In genomic region chr5:101591236-101591635, GRCm38 (mm10) we compare ENCODE assay signal across 18 mouse cellular contexts.
A peak's percentile ranks its signal among the peaks of the same experiment; 100 is the strongest.
DNase-seq lines count a peak whose midpoint lies in the region; ATAC-seq and TF ChIP-seq lines count a peak whose summit lies in the region.
"Had no signal": no experiment of that assay in that cellular context is flagged by ENCODE, and none has a peak within 500 bp of the region (broad histone marks: within the 10 kb centered on the region; RNA-seq: fewer than 3 reads in every experiment).

No protein-coding gene starts in this region.

- no peak overlapping the region for H3K27ac ChIP-seq in hindbrain, embryonic 12.5 days
- no peak overlapping the region for H3K27ac ChIP-seq in hindbrain, embryonic 16.5 days (ENCODE audit: low read depth, low read length)
- H3K27ac ChIP-seq in neural tube, embryonic 14.5 days (ENCODE audit: low read depth, low read length) = no peak overlapping the region
- no peak overlapping the region for H3K27ac ChIP-seq in gastrocnemius, adult 2 months
- H3K27ac ChIP-seq: embryonic facial prominence, embryonic 13.5 days; forebrain, embryonic 12.5 days; hindbrain, embryonic 15.5 days had no signal

- no peaks in the 10 kb centered on the region for H3K9me3 ChIP-seq in hindbrain, embryonic 12.5 days (replicated peaks)
- H3K9me3 ChIP-seq in hindbrain, embryonic 16.5 days (ENCODE audit: control insufficient read depth, low read length) = no peaks in the 10 kb centered on the region
- no peaks in the 10 kb centered on the region for H3K9me3 ChIP-seq in neural tube, embryonic 14.5 days (ENCODE audit: control insufficient read depth, low read length)
- H3K9me3 ChIP-seq: embryonic facial prominence, embryonic 13.5 days; forebrain, embryonic 12.5 days; heart, embryonic 12.5 days; hindbrain, embryonic 15.5 days had no signal

- peak; percentile 15; the same call in 1 of the 2 replicates for ATAC-seq in hindbrain, embryonic 12.5 days (ENCODE audit: low FRiP score)
- ATAC-seq in hindbrain, embryonic 16.5 days = no peak
- 0 out of 2 replicates have a peak, but pooled peaks have one; percentile 14 for ATAC-seq in neural tube, embryonic 14.5 days (ENCODE audit: low read depth)
- ATAC-seq: activated CD4-positive, CD25-positive, alpha-beta regulatory T cell, adult 4 months; Patski had no signal

- H3K36me3 ChIP-seq in hindbrain, embryonic 12.5 days = no peaks in the 10 kb centered on the region
- no peaks in the 10 kb centered on the region for H3K36me3 ChIP-seq in hindbrain, embryonic 16.5 days (ENCODE audit: control insufficient read depth, insufficient read depth, low read length)
- no peaks in the 10 kb centered on the region for H3K36me3 ChIP-seq in neural tube, embryonic 14.5 days (ENCODE audit: control insufficient read depth, insufficient read depth, low read length)
- H3K36me3 ChIP-seq: embryonic facial prominence, embryonic 13.5 days; forebrain, embryonic 12.5 days; heart, embryonic 12.5 days; hindbrain, embryonic 15.5 days had no signal

- H3K4me2 ChIP-seq in hindbrain, embryonic 12.5 days (replicated peaks) = no peak overlapping the region
- no peak overlapping the region for H3K4me2 ChIP-seq in hindbrain, embryonic 16.5 days (ENCODE audit: low read length)
- H3K4me2 ChIP-seq in neural tube, embryonic 14.5 days (ENCODE audit: low read depth, low read length) = no peak overlapping the region
- H3K4me2 ChIP-seq: embryonic facial prominence, embryonic 13.5 days; forebrain, embryonic 12.5 days; heart, embryonic 12.5 days; hindbrain, embryonic 15.5 days had no signal

- H3K27me3 ChIP-seq in hindbrain, embryonic 12.5 days = peaks cover 43% of the 10 kb centered on the region
- peaks cover 10% of the 10 kb centered on the region; the same call in 1 of the 2 replicates for H3K27me3 ChIP-seq in hindbrain, embryonic 16.5 days (replicated peaks; ENCODE audit: control insufficient read depth, insufficient read depth, low read length)
- peaks cover 14% of the 10 kb centered on the region for H3K27me3 ChIP-seq in neural tube, embryonic 14.5 days (ENCODE audit: control insufficient read depth, insufficient read depth, low read length)
- H3K27me3 ChIP-seq: CH12.LX; embryonic facial prominence, embryonic 13.5 days; heart, embryonic 12.5 days had no signal

- H3K4me1 ChIP-seq in hindbrain, embryonic 12.5 days = peaks cover 15% of the 10 kb centered on the region
- H3K4me1 ChIP-seq in hindbrain, embryonic 16.5 days (ENCODE audit: control insufficient read depth, insufficient read depth, low read depth, low read length) = peaks cover 5% of the 10 kb centered on the region; the same call in 1 of the 2 replicates
- peaks cover 7% of the 10 kb centered on the region; the same call in 1 of the 2 replicates for H3K4me1 ChIP-seq in neural tube, embryonic 14.5 days (ENCODE audit: control insufficient read depth, insufficient read depth, low read length)
- H3K4me1 ChIP-seq: embryonic facial prominence, embryonic 13.5 days; heart, embryonic 12.5 days had no signal

- DNase-seq in embryo, embryonic 10 days (ENCODE audit: low spot score) = peak; percentile 48
- DNase-seq in embryo, embryonic 11 days = peak; percentile 32
- no peak for DNase-seq in gastrocnemius, adult 2 months
- DNase-seq: adrenal gland, postnatal 14 days; cerebellum, adult 11-12 months; cerebellum, adult 9-11 months; cerebellum, postnatal 36 days; gastrocnemius, postnatal 25 days had no signal

- H3K9ac ChIP-seq in hindbrain, embryonic 12.5 days = no peak overlapping the region
- no peak overlapping the region for H3K9ac ChIP-seq in hindbrain, embryonic 16.5 days (ENCODE audit: low read depth, low read length)
- H3K9ac ChIP-seq in neural tube, embryonic 14.5 days (replicated peaks; ENCODE audit: low read depth, low read length) = no peak overlapping the region
- H3K9ac ChIP-seq: embryonic facial prominence, embryonic 13.5 days; forebrain, embryonic 12.5 days; heart, embryonic 12.5 days; hindbrain, embryonic 15.5 days had no signal

- WGBS in hindbrain, embryonic 12.5 days = 53% methylated on average over 5 of the region's 5 CpGs
- 49% methylated on average over 5 of the region's 5 CpGs for WGBS in hindbrain, embryonic 16.5 days
- 41% methylated on average over 5 of the region's 5 CpGs for WGBS in neural tube, embryonic 14.5 days

- TF ChIP-seq CTCF in gastrocnemius, adult 2 months (IDR thresholded peaks at IDR 0.05) = no peak

- intact Hi-C loops in gastrocnemius, adult 2 months (cut with DNase I) = no loop called here

- no peak overlapping the region for H3K4me3 ChIP-seq in hindbrain, embryonic 12.5 days
- H3K4me3 ChIP-seq in hindbrain, embryonic 16.5 days (ENCODE audit: low read length) = no peak overlapping the region
- H3K4me3 ChIP-seq in neural tube, embryonic 14.5 days (ENCODE audit: low read depth, low read length) = no peak overlapping the region
- H3K4me3 ChIP-seq in gastrocnemius, adult 2 months = no peak overlapping the region
- H3K4me3 ChIP-seq: embryonic facial prominence, embryonic 13.5 days; forebrain, embryonic 12.5 days; heart, embryonic 12.5 days; hindbrain, embryonic 15.5 days had no signal
